Mouse (Mus musculus) gastrocnemius, postnatal 4 days (tissue): ENCODE data around the gene Gon4l. TPM values are rescaled to one million over a fixed set of nuclear protein-coding genes. Genes with fewer than 3 reads are reported as not detected.

Experiments
- total RNA-seq, 2 experiments: library from RNA; stranded (reverse); gene quantifications; 2 replicates each; pipeline ENCODE4 v1.2.3; 2021

Gon4l gene
- total RNA-seq, 2 experiments from 2014 or later: 24.6 to 27.5 TPM

Other genes with a start within 250 kb of the Gon4l start
- 100 to 1,000 TPM; 161 to 166 TPM for gene Arhgef2, start 229.3 kb upstream of the Gon4l start, total RNA-seq
- not detected for gene Rxfp4, start 182.1 kb upstream of the Gon4l start, total RNA-seq
- gene Khdc4, start 149.4 kb upstream of the Gon4l start, total RNA-seq: 10 to 100 TPM; 33.9 to 49.0 TPM
- 10 to 100 TPM; 32.1 to 33.2 TPM for gene Rit1, start 118.4 kb upstream of the Gon4l start, total RNA-seq
- gene Syt11, start 60.1 kb upstream of the Gon4l start, total RNA-seq: 1 to 10 TPM; 5.5 to 6.2 TPM
- 10 to 100 TPM; 27.5 to 31.7 TPM for gene Msto1, start 78.8 kb downstream of the Gon4l start, total RNA-seq
- gene Ash1l, start 115.4 kb downstream of the Gon4l start, total RNA-seq: 10 to 100 TPM; 37.8 to 41.8 TPM
- gene Dap3, start 116.0 kb downstream of the Gon4l start, total RNA-seq: 10 to 100 TPM; 72.7 to 75.8 TPM